12 mouse cellular contexts compared by ENCODE assay signal in genomic region chr15:83061689-83062088, GRCm38 (mm10). TPM values are rescaled to one million over a fixed set of nuclear protein-coding genes. Genes with fewer than 3 reads are reported as not detected.
DNase-seq lines count a peak whose midpoint lies in the region; ATAC-seq and TF ChIP-seq lines count a peak whose summit lies in the region.
"Had no signal": no experiment of that assay in that cellular context is flagged by ENCODE, and none has a peak within 500 bp of the region (broad histone marks: within the 10 kb centered on the region; RNA-seq: fewer than 3 reads in every experiment).

No protein-coding gene starts in this region.

- H3K27ac ChIP-seq in forebrain, embryonic 12.5 days = no peak overlapping the region
- H3K27ac ChIP-seq in forebrain, embryonic 15.5 days (replicated peaks) = no peak overlapping the region
- H3K27ac ChIP-seq in liver, postnatal 0 days (ENCODE audit: low read depth) = no peak overlapping the region
- H3K27ac ChIP-seq in embryonic facial prominence, embryonic 13.5 days = no peak overlapping the region
- no peak overlapping the region for H3K27ac ChIP-seq in liver, embryonic 11.5 days (ENCODE audit: low read depth, low read length)
- H3K27ac ChIP-seq: kidney, postnatal 0 days; midbrain, embryonic 12.5 days had no signal

- no peak for TF ChIP-seq CTCF in liver, postnatal 0 days (IDR thresholded peaks at IDR 0.05; ENCODE audit: low read depth)

- H3K4me3 ChIP-seq in forebrain, embryonic 12.5 days (replicated peaks) = no peak overlapping the region
- H3K4me3 ChIP-seq in forebrain, embryonic 15.5 days = no peak overlapping the region
- no peak overlapping the region for H3K4me3 ChIP-seq in liver, postnatal 0 days (ENCODE audit: low read depth, low read length)
- no peak overlapping the region for H3K4me3 ChIP-seq in embryonic facial prominence, embryonic 13.5 days
- no peak overlapping the region for H3K4me3 ChIP-seq in liver, embryonic 11.5 days (ENCODE audit: low read depth, low read length)
- H3K4me3 ChIP-seq: midbrain, embryonic 12.5 days had no signal

- no peak for TF ChIP-seq EP300 in liver, postnatal 0 days (IDR thresholded peaks at IDR 0.05; ENCODE audit: low read depth)

- H3K27me3 ChIP-seq in forebrain, embryonic 12.5 days = no peaks in the 10 kb centered on the region
- H3K27me3 ChIP-seq in forebrain, embryonic 15.5 days = no peaks in the 10 kb centered on the region
- peaks cover 12% of the 10 kb centered on the region for H3K27me3 ChIP-seq in liver, postnatal 0 days (ENCODE audit: insufficient read depth, low read length)
- H3K27me3 ChIP-seq in embryonic facial prominence, embryonic 13.5 days = no peaks in the 10 kb centered on the region
- H3K27me3 ChIP-seq in liver, embryonic 11.5 days (replicated peaks; ENCODE audit: control insufficient read depth, insufficient read depth, low read length) = peaks cover 21% of the 10 kb centered on the region; the same call in 1 of the 2 replicates
- H3K27me3 ChIP-seq: midbrain, embryonic 12.5 days had no signal

- ATAC-seq in forebrain, embryonic 12.5 days (ENCODE audit: low FRiP score) = peak; percentile 40; the same call in 1 of the 2 replicates
- ATAC-seq in forebrain, embryonic 15.5 days (replicated peaks) = no peak
- ATAC-seq in liver, postnatal 0 days = no peak
- peak; percentile 15; the same call in 1 of the 2 replicates for ATAC-seq in embryonic facial prominence, embryonic 13.5 days (ENCODE audit: insufficient number of reproducible peaks, insufficient read depth, low FRiP score, low TSS enrichment, low read depth)
- ATAC-seq in liver, embryonic 11.5 days (replicated peaks; ENCODE audit: low FRiP score) = peak; percentile 26; the same call in 1 of the 2 replicates
- ATAC-seq in frontal cortex, adult (ENCODE audit: low TSS enrichment) = no peak
- ATAC-seq: forebrain, postnatal 0 days had no signal

- H3K9me3 ChIP-seq in forebrain, embryonic 12.5 days = no peaks in the 10 kb centered on the region
- no peaks in the 10 kb centered on the region for H3K9me3 ChIP-seq in forebrain, embryonic 15.5 days
- 0 out of 2 replicates have a peak, but pooled peaks cover 4% of the 10 kb centered on the region for H3K9me3 ChIP-seq in liver, postnatal 0 days (ENCODE audit: low read length)
- H3K9me3 ChIP-seq in embryonic facial prominence, embryonic 13.5 days = no peaks in the 10 kb centered on the region
- no peaks in the 10 kb centered on the region for H3K9me3 ChIP-seq in liver, embryonic 11.5 days (ENCODE audit: control insufficient read depth, low read length)
- H3K9me3 ChIP-seq: midbrain, embryonic 12.5 days had no signal

- 12% methylated on average over 5 of the region's 5 CpGs for WGBS in forebrain, embryonic 12.5 days
- WGBS in forebrain, embryonic 15.5 days = 11% methylated on average over 5 of the region's 5 CpGs
- WGBS in liver, postnatal 0 days (ENCODE audit: insufficient replicate concordance) = 24% methylated on average over 5 of the region's 5 CpGs
- 19% methylated on average over 5 of the region's 5 CpGs for WGBS in embryonic facial prominence, embryonic 13.5 days
- WGBS in liver, embryonic 11.5 days = 23% methylated on average over 5 of the region's 5 CpGs

- peak; percentile 52 for DNase-seq in liver
- DNase-seq in liver, postnatal 0 days = no peak
- DNase-seq in liver, embryonic 11.5 days (ENCODE audit: low spot score) = no peak
- DNase-seq in spleen, postnatal 4 days (ENCODE audit: low spot score in 2 of 2) = no peak
- DNase-seq: forebrain, postnatal 0 days; heart, postnatal 10 days had no signal

- H3K9ac ChIP-seq in forebrain, embryonic 12.5 days = no peak overlapping the region
- no peak overlapping the region for H3K9ac ChIP-seq in forebrain, embryonic 15.5 days (replicated peaks)
- no peak overlapping the region for H3K9ac ChIP-seq in liver, postnatal 0 days (replicated peaks)
- H3K9ac ChIP-seq in embryonic facial prominence, embryonic 13.5 days = no peak overlapping the region
- H3K9ac ChIP-seq in liver, embryonic 11.5 days (ENCODE audit: low read depth, low read length) = no peak overlapping the region
- H3K9ac ChIP-seq: forebrain, postnatal 0 days; midbrain, embryonic 12.5 days had no signal

- H3K4me1 ChIP-seq in forebrain, embryonic 12.5 days = peaks cover 14% of the 10 kb centered on the region
- H3K4me1 ChIP-seq in forebrain, embryonic 15.5 days = peaks cover 19% of the 10 kb centered on the region
- H3K4me1 ChIP-seq in liver, postnatal 0 days (ENCODE audit: insufficient read depth) = peaks cover under 1% of the 10 kb centered on the region
- H3K4me1 ChIP-seq in embryonic facial prominence, embryonic 13.5 days = peaks cover 21% of the 10 kb centered on the region
- H3K4me1 ChIP-seq in liver, embryonic 11.5 days (replicated peaks; ENCODE audit: control insufficient read depth, insufficient read depth, low read length) = peaks cover 6% of the 10 kb centered on the region; the same call in 1 of the 2 replicates

- H3K4me2 ChIP-seq in forebrain, embryonic 12.5 days = no peak overlapping the region
- H3K4me2 ChIP-seq in forebrain, embryonic 15.5 days (replicated peaks) = no peak overlapping the region
- H3K4me2 ChIP-seq in liver, postnatal 0 days (ENCODE audit: low read depth, low read length) = no peak overlapping the region
- no peak overlapping the region for H3K4me2 ChIP-seq in embryonic facial prominence, embryonic 13.5 days
- no peak overlapping the region for H3K4me2 ChIP-seq in liver, embryonic 11.5 days
- H3K4me2 ChIP-seq: midbrain, embryonic 12.5 days had no signal

- H3K36me3 ChIP-seq in forebrain, embryonic 12.5 days (replicated peaks) = no peaks in the 10 kb centered on the region
- no peaks in the 10 kb centered on the region for H3K36me3 ChIP-seq in forebrain, embryonic 15.5 days
- H3K36me3 ChIP-seq in liver, postnatal 0 days (replicated peaks; ENCODE audit: insufficient read depth, low read length) = no peaks in the 10 kb centered on the region
- H3K36me3 ChIP-seq in embryonic facial prominence, embryonic 13.5 days = no peaks in the 10 kb centered on the region
- H3K36me3 ChIP-seq in liver, embryonic 11.5 days (ENCODE audit: control insufficient read depth, insufficient read depth, low read length) = no peaks in the 10 kb centered on the region
- H3K36me3 ChIP-seq: midbrain, embryonic 12.5 days had no signal

RNA-seq across cellular contexts. Expression of gene Serhl, which starts 27.6 kb away (rescaled TPM):
- 36.0 and 45.4 TPM in 2 replicates for polyA plus RNA-seq in forebrain, embryonic 12.5 days (2016; fragmentation: Nextera tagmentation; extraction: Ambion mirVana)
- 31.3 and 35.9 TPM in 2 replicates for polyA plus RNA-seq in forebrain, embryonic 15.5 days (2015; fragmentation: Nextera tagmentation; extraction: Ambion mirVana)
- polyA plus RNA-seq in liver, postnatal 0 days (2015; fragmentation: Nextera tagmentation; extraction: Ambion mirVana) = 24.2 and 24.3 TPM in 2 replicates
- polyA plus RNA-seq in embryonic facial prominence, embryonic 13.5 days (2015; fragmentation: Nextera tagmentation; extraction: Ambion mirVana) = 60.9 and 68.9 TPM in 2 replicates
- polyA plus RNA-seq in liver, embryonic 11.5 days (2014; fragmentation: Nextera tagmentation; extraction: Ambion mirVana) = 45.8 and 49.4 TPM in 2 replicates

RNA-seq across cellular contexts. Expression of gene Nfam1, which starts 28.6 kb away (rescaled TPM):
- 1.4 and 1.7 TPM in 2 replicates for polyA plus RNA-seq in forebrain, embryonic 12.5 days (2016; fragmentation: Nextera tagmentation; extraction: Ambion mirVana)
- polyA plus RNA-seq in forebrain, embryonic 15.5 days (2015; fragmentation: Nextera tagmentation; extraction: Ambion mirVana) = 1.6 and 1.8 TPM in 2 replicates
- polyA plus RNA-seq in liver, postnatal 0 days (2015; fragmentation: Nextera tagmentation; extraction: Ambion mirVana) = 9.4 and 10.4 TPM in 2 replicates
- polyA plus RNA-seq in embryonic facial prominence, embryonic 13.5 days (2015; fragmentation: Nextera tagmentation; extraction: Ambion mirVana) = 3.6 and 3.7 TPM in 2 replicates
- 6.6 and 7.4 TPM in 2 replicates for polyA plus RNA-seq in liver, embryonic 11.5 days (2014; fragmentation: Nextera tagmentation; extraction: Ambion mirVana)

Comparison
In these comparisons a context has a peak if more than half of its experiments do, and no peak if none do; other contexts are left out.
1. ATAC-seq: peak in forebrain, embryonic 12.5 days (single experiment), embryonic facial prominence, embryonic 13.5 days (single experiment) and liver, embryonic 11.5 days (single experiment); none in forebrain, embryonic 15.5 days (single experiment), liver, postnatal 0 days (single experiment) and frontal cortex, adult (single experiment).